Mouse (Mus musculus) liver, embryonic 13.5 days (tissue): ENCODE results near the gene Rdh19. TPM values are rescaled to one million over a fixed set of nuclear protein-coding genes. Genes with fewer than 3 reads are reported as not detected.

ENCODE experiments used
- ATAC-seq: fragments of 200-750 bp; cut with Nextera tagmentation; 2 replicates; pipeline ENCODE4 v1.8.0; 2017; ENCODE audit warnings: low read depth, mild to moderate bottlenecking, moderate number of reproducible peaks, moderate library complexity
- DNase-seq: peaks from one replicate; pipeline ENCODE4 v3.0.0; 2022
- H3K27ac ChIP-seq: fragments of 300-500 bp; sonication (generic); 2 replicates; pipeline ENCODE4 v1.5.1; 2015; ENCODE audit warnings: moderate library complexity, mild to moderate bottlenecking, inconsistent platforms
- H3K27me3 ChIP-seq: fragments of 300-500 bp; sonication (generic); 2 replicates; pipeline ENCODE4 v1.6.1; 2015; ENCODE audit warnings: mild to moderate bottlenecking, inconsistent platforms
- H3K36me3 ChIP-seq: fragments of 300-500 bp; sonication (generic); 2 replicates; pipeline ENCODE4 v1.6.1; 2015; ENCODE audit warnings: mild to moderate bottlenecking, inconsistent platforms
- H3K4me1 ChIP-seq: fragments of 300-500 bp; sonication (generic); replicated peaks from 2 replicates; pipeline ENCODE4 v1.6.1; 2015; ENCODE audit warnings: inconsistent platforms
- H3K4me2 ChIP-seq: fragments of 300-500 bp; sonication (generic); 2 replicates; pipeline ENCODE4 v1.6.1; 2015; ENCODE audit warnings: inconsistent platforms, mild to moderate bottlenecking, moderate library complexity
- H3K4me3 ChIP-seq: fragments of 300-500 bp; sonication (generic); replicated peaks from 2 replicates; pipeline ENCODE4 v1.5.1; 2015; ENCODE audit warnings: mild to moderate bottlenecking, inconsistent platforms
- H3K9ac ChIP-seq: fragments of 300-500 bp; sonication (generic); 2 replicates; pipeline ENCODE4 v1.6.1; 2015; ENCODE audit warnings: mild to moderate bottlenecking, inconsistent platforms
- H3K9me3 ChIP-seq: fragments of 300-500 bp; sonication (generic); replicated peaks from 2 replicates; pipeline ENCODE4 v1.6.1; 2016; ENCODE audit warnings: inconsistent platforms
- WGBS: fragments of 180-500 bp; shearing (Covaris S2); methylation state at CpG from one replicate; pipeline ENCODE4 v1.1.7; 2015; ENCODE audit not compliant: insufficient replicate concordance; 5-methylcytosine and 5-hydroxymethylcytosine counted together
- polyA plus RNA-seq: library from polyadenylated mRNA; unstranded; fragments of >200 nt; fragmentation: Nextera tagmentation; extraction: Ambion mirVana; gene quantifications from 2 replicates; pipeline ENCODE4 v1.2.1, GENCODE M21; 2015

Rdh19 gene
- polyA plus RNA-seq, 1 experiment from 2014 or later, result not detected

DNA sequence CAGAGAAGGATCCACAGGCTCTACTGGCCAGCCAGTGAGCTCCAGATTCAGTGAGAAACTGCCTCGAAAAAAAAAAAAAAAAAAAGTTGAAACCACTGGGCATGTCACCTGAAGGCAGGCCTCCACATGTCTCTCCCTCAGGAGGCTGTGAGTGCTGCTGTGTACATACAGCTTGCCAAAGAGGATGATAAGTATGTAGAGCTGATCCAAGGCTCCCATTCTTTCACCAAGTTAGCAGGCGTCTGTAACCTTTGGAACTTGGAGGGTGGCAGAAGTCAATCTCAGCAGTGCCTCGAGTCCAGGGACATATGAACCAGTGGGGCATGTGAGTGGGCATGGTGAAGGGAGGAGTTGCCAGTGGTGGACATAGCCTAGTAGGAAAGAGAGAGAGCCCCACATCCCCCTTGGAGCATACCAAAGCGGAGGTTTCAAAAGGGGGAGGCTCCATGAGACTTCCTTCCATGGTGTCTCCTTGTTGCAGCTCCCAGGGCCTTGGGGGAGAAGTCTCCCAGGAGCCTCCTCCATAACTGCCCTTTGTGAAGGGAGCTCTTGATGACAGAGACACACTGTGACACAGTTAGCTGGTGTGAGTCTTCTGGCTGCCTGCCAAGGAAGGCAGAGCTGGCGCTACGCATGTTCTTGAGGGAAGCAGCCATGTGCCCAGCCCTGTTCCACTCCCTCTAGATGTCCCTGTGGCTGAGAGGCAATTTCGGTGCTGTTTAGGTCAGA is 55.2 kb downstream of the Rdh19 start:
- Histone ChIP-seq H3K4me3 (no peak overlapping the region), H3K27ac (no peak overlapping the region)
- WGBS, result 58% methylated on average over 7 of the region's 7 CpGs

GRCm38 (mm10) chr10:127906138-127906537 is 56.4 kb downstream of the Rdh19 start:
- no peaks in the 10 kb centered on the region for H3K4me1 ChIP-seq
- H3K4me2 ChIP-seq, result no peak overlapping the region
- H3K27ac ChIP-seq, result no peak overlapping the region
- WGBS, result 64% methylated on average over 2 of the region's 2 CpGs
- DNase-seq (no peak), ATAC-seq (no peak)
- no peak overlapping the region for H3K9ac ChIP-seq
- H3K4me3 ChIP-seq, result no peak overlapping the region
- no peaks in the 10 kb centered on the region for H3K27me3 ChIP-seq
- H3K9me3 ChIP-seq, result no peaks in the 10 kb centered on the region
- no peaks in the 10 kb centered on the region for H3K36me3 ChIP-seq

More for the DNA sequence above, 55.2 kb downstream of the Rdh19 start:
- DNase-seq (no peak), ATAC-seq (no peak)
- Histone ChIP-seq H3K4me1 (no peaks in the 10 kb centered on the region), H3K9ac (no peak overlapping the region), H3K9me3 (no peaks in the 10 kb centered on the region), H3K27me3 (no peaks in the 10 kb centered on the region), H3K4me2 (no peak overlapping the region), H3K36me3 (no peaks in the 10 kb centered on the region)

DNA sequence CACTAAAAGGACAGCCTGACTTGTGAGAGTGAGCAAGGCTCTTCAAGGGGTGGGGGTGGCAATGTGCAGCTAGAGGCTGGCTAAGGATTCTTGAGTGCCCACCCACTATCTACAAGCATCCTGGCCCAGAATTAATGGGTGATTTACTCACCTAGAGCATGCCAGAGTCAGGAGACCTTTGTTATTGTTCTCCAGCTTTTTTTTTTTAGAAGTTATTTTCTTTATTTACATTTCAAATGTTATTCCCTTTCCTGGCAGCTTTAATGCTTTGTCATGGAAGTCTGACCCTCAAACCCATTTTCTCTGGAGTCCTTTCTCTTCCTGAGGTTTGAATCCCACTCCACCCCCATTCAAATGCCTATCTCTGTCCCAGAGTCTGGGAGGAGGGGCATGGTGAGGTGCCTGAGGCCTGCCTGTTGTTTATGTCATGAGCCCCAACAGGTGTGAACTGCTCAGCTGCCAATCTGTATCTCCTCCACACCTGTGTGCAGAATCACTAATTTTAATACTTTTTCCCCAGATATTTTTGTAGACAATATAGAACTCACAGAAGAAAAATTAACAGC is 57.7 kb downstream of the Rdh19 start:
- no peak for ATAC-seq
- Histone ChIP-seq H3K27ac (no peak overlapping the region), H3K4me3 (no peak overlapping the region), H3K36me3 (no peaks in the 10 kb centered on the region), H3K9ac (no peak overlapping the region), H3K4me1 (no peaks in the 10 kb centered on the region), H3K27me3 (no peaks in the 10 kb centered on the region), H3K9me3 (no peaks in the 10 kb centered on the region), H3K4me2 (no peak overlapping the region)
- no peak for DNase-seq

Other genes with a start within 250 kb of the Rdh19 start
- 15.1 and 16.9 TPM in 2 replicates for gene Lrp1, start 228.8 kb upstream of the Rdh19 start, polyA plus RNA-seq
- 12.3 and 15.5 TPM in 2 replicates for gene Stat6, start 206.9 kb upstream of the Rdh19 start, polyA plus RNA-seq
- 5.0 and 6.3 TPM in 2 replicates for gene Nemp1, start 183.0 kb upstream of the Rdh19 start, polyA plus RNA-seq
- gene Nab2, start 181.4 kb upstream of the Rdh19 start, polyA plus RNA-seq, result 1.5 and 2.1 TPM in 2 replicates
- 0.17 TPM in 2 replicates for gene Myo1a, start 144.8 kb upstream of the Rdh19 start, polyA plus RNA-seq
- 11.4 and 14.2 TPM in 2 replicates for gene Tac2, start 125.5 kb upstream of the Rdh19 start, polyA plus RNA-seq
- 0.75 and 0.94 TPM in 2 replicates for gene Zbtb39, start 110.4 kb upstream of the Rdh19 start, polyA plus RNA-seq
- gene Gpr182, start 98.2 kb upstream of the Rdh19 start, polyA plus RNA-seq, result 9.0 and 11.2 TPM in 2 replicates
- 0.17 and 0.28 TPM in 2 replicates for gene Rdh1, start 90.2 kb upstream of the Rdh19 start, polyA plus RNA-seq
- 0.14 and 0.15 TPM in 2 replicates for gene Rdh16f1, start 90.1 kb upstream of the Rdh19 start, polyA plus RNA-seq
- not detected in 2 replicates for gene Rdh9, start 73.5 kb upstream of the Rdh19 start, polyA plus RNA-seq
- 0.05 TPM in 1 of 2 replicates, not detected in the other for gene Rdh16, start 48.8 kb upstream of the Rdh19 start, polyA plus RNA-seq
- not detected in 2 replicates for gene Rdh16f2, start 16.5 kb downstream of the Rdh19 start, polyA plus RNA-seq
- gene Rdh7, start 38.9 kb downstream of the Rdh19 start, polyA plus RNA-seq, result 0.47 and 0.70 TPM in 2 replicates
- gene Sdr9c7, start 48.6 kb downstream of the Rdh19 start, polyA plus RNA-seq, result not detected in 2 replicates
- not detected in 2 replicates for gene Hsd17b6, start 157.7 kb downstream of the Rdh19 start, polyA plus RNA-seq
- gene Prim1, start 165.2 kb downstream of the Rdh19 start, polyA plus RNA-seq, result 87.0 and 99.1 TPM in 2 replicates
- gene Naca, start 185.6 kb downstream of the Rdh19 start, polyA plus RNA-seq, result 599 and 646 TPM in 2 replicates
- 380 and 439 TPM in 2 replicates for gene Ptges3, start 209.0 kb downstream of the Rdh19 start, polyA plus RNA-seq
- gene Atp5b, start 233.3 kb downstream of the Rdh19 start, polyA plus RNA-seq, result 2,036 and 2,215 TPM in 2 replicates
- gene Baz2a, start 241.6 kb downstream of the Rdh19 start, polyA plus RNA-seq, result 5.8 and 6.7 TPM in 2 replicates